Mouse (Mus musculus): ENCODE measurements around the gene Omg. TPM values are rescaled to one million over a fixed set of nuclear protein-coding genes. Genes with fewer than 3 reads are reported as not detected.

Omg gene
- polyA plus RNA-seq, 1 experiment from 2014 or later: 0.08 TPM

- WGBS: 75% methylated on average over 1 of the region's 1 CpGs
- ATAC-seq (replicated peaks; ENCODE audit: extremely low read depth, insufficient read depth, low FRiP score): no peak
- Histone ChIP-seq H3K4me1 (ENCODE audit: control insufficient read depth, insufficient read depth, low read length) (peaks cover 10% of the 10 kb centered on the region), H3K36me3 (ENCODE audit: control insufficient read depth, insufficient read depth) (no peaks in the 10 kb centered on the region; the same call in 1 of the 2 replicates), H3K4me2 (ENCODE audit: low read depth, low read length) (no peak overlapping the region), H3K9ac (ENCODE audit: low read length) (no peak overlapping the region), H3K27ac (ENCODE audit: low read length) (no peak overlapping the region), H3K4me3 (ENCODE audit: low read length) (0 out of 2 replicates have a peak overlapping the region, but pooled peaks have one; percentile 8), H3K9me3 (replicated peaks; ENCODE audit: control insufficient read depth, low read length) (no peaks in the 10 kb centered on the region), H3K27me3 (ENCODE audit: control insufficient read depth, insufficient read depth, low read length) (no peaks in the 10 kb centered on the region)
Observed at GRCm38 (mm10) chr11:79522944-79523343, 19.1 kb upstream of the Omg start.

DNA sequence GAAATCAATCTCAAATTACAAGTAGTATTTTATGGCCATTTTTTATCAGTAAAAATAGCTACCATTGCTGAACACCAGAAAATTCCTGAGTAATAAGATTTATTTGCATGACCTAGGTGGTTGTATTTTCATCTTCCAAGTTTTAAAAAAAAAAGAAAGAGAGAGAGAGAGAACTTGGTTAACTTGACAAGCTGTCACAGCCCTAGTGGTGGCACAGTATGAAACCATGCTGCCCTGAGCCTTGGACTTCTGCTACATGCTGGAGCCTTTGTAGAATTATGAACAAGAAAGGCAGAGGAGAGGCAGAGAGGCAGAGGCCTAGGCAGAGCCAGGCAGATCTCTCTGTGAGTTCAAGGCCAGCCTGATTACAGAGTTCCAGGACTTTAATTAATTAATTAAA, 18.0 kb upstream of the Omg start:
- no peak overlapping the region for H3K4me3 ChIP-seq (ENCODE audit: low read length)
- ATAC-seq (replicated peaks; ENCODE audit: extremely low read depth, insufficient read depth, low FRiP score): no peak
- no peaks in the 10 kb centered on the region for H3K9me3 ChIP-seq (replicated peaks; ENCODE audit: control insufficient read depth, low read length)
- H3K27ac ChIP-seq (ENCODE audit: low read length): no peak overlapping the region
- no peak overlapping the region for H3K9ac ChIP-seq (ENCODE audit: low read length)
- no peaks in the 10 kb centered on the region for H3K36me3 ChIP-seq (ENCODE audit: control insufficient read depth, insufficient read depth)
- no peak overlapping the region for H3K4me2 ChIP-seq (ENCODE audit: low read depth, low read length)
- H3K27me3 ChIP-seq (ENCODE audit: control insufficient read depth, insufficient read depth, low read length): no peaks in the 10 kb centered on the region
- peaks cover 5% of the 10 kb centered on the region for H3K4me1 ChIP-seq (ENCODE audit: control insufficient read depth, insufficient read depth, low read length)

DNA sequence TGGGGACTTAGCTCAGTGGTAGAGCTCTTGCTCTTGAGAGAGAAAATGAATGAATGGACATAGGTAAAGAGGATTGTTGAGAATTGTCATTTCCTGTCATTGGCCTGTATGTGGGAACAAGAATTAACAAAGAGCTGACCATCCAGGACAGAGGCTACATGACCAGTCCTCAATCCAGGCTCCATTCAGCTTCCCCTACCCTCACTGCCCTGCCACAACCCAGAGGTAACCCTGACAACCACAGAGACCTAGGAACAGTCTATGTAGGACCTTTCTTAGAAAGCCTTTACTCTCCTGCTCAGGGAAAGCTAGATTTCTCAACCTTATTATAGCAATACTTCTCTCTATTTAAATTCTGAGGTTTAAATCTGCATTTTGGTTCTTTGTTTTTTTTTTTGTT, 16.9 kb upstream of the Omg start:
- Histone ChIP-seq H3K4me2 (ENCODE audit: low read depth, low read length) (no peak overlapping the region), H3K27ac (ENCODE audit: low read length) (no peak overlapping the region), H3K9me3 (replicated peaks; ENCODE audit: control insufficient read depth, low read length) (no peaks in the 10 kb centered on the region), H3K9ac (ENCODE audit: low read length) (no peak overlapping the region), H3K4me3 (ENCODE audit: low read length) (no peak overlapping the region), H3K36me3 (ENCODE audit: control insufficient read depth, insufficient read depth) (no peaks in the 10 kb centered on the region), H3K27me3 (ENCODE audit: control insufficient read depth, insufficient read depth, low read length) (no peaks in the 10 kb centered on the region), H3K4me1 (ENCODE audit: control insufficient read depth, insufficient read depth, low read length) (no peaks in the 10 kb centered on the region)
- no peak for ATAC-seq (replicated peaks; ENCODE audit: extremely low read depth, insufficient read depth, low FRiP score)

- Histone ChIP-seq H3K9ac (ENCODE audit: low read length) (no peak overlapping the region), H3K27ac (ENCODE audit: low read length) (no peak overlapping the region), H3K4me1 (ENCODE audit: control insufficient read depth, insufficient read depth, low read length) (no peaks in the 10 kb centered on the region), H3K27me3 (ENCODE audit: control insufficient read depth, insufficient read depth, low read length) (no peaks in the 10 kb centered on the region), H3K4me3 (ENCODE audit: low read length) (no peak overlapping the region), H3K9me3 (replicated peaks; ENCODE audit: control insufficient read depth, low read length) (no peaks in the 10 kb centered on the region), H3K36me3 (ENCODE audit: control insufficient read depth, insufficient read depth) (0 out of 2 replicates have a peak, but pooled peaks cover 2% of the 10 kb centered on the region), H3K4me2 (ENCODE audit: low read depth, low read length) (no peak overlapping the region)
- WGBS: 62% methylated on average over 1 of the region's 1 CpGs
- ATAC-seq (replicated peaks; ENCODE audit: extremely low read depth, insufficient read depth, low FRiP score): no peak
Observed at GRCm38 (mm10) chr11:79519878-79520291, 16.0 kb upstream of the Omg start.

DNA sequence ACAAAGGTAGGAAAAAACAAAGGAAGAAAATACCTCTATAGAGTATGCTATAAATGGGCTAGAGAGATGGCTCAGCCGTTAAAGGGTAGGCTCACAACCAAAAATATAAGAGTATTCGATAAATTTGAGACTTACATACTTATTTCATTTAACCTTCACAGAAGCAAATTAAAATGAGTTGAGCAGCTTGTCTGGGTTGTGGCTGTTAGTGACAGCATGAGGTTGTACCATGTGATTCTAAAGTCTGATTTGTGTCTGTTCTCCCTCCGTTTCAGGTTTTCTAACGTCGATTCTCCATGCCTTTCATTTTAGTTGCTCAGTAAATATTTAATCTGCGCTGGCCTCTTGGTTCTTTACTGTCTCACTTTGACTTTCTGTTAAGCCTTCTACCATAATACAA, 15.4 kb upstream of the Omg start:
- WGBS: 84% methylated on average over 6 of the region's 6 CpGs
- Histone ChIP-seq H3K27ac (ENCODE audit: low read length) (no peak overlapping the region), H3K36me3 (ENCODE audit: control insufficient read depth, insufficient read depth) (0 out of 2 replicates have a peak, but pooled peaks cover 2% of the 10 kb centered on the region), H3K4me1 (ENCODE audit: control insufficient read depth, insufficient read depth, low read length) (no peaks in the 10 kb centered on the region), H3K9me3 (replicated peaks; ENCODE audit: control insufficient read depth, low read length) (no peaks in the 10 kb centered on the region), H3K9ac (ENCODE audit: low read length) (no peak overlapping the region), H3K27me3 (ENCODE audit: control insufficient read depth, insufficient read depth, low read length) (no peaks in the 10 kb centered on the region), H3K4me3 (ENCODE audit: low read length) (no peak overlapping the region), H3K4me2 (ENCODE audit: low read depth, low read length) (no peak overlapping the region)
- ATAC-seq (replicated peaks; ENCODE audit: extremely low read depth, insufficient read depth, low FRiP score): no peak

- Histone ChIP-seq H3K4me2 (ENCODE audit: low read depth, low read length) (no peak overlapping the region), H3K9me3 (replicated peaks; ENCODE audit: control insufficient read depth, low read length) (no peaks in the 10 kb centered on the region), H3K36me3 (ENCODE audit: control insufficient read depth, insufficient read depth) (0 out of 2 replicates have a peak, but pooled peaks cover 2% of the 10 kb centered on the region), H3K9ac (ENCODE audit: low read length) (no peak overlapping the region), H3K4me3 (ENCODE audit: low read length) (no peak overlapping the region), H3K27ac (ENCODE audit: low read length) (no peak overlapping the region), H3K27me3 (ENCODE audit: control insufficient read depth, insufficient read depth, low read length) (no peaks in the 10 kb centered on the region), H3K4me1 (ENCODE audit: control insufficient read depth, insufficient read depth, low read length) (no peaks in the 10 kb centered on the region)
- no peak for ATAC-seq (replicated peaks; ENCODE audit: extremely low read depth, insufficient read depth, low FRiP score)
- 96% methylated on average over 2 of the region's 2 CpGs for WGBS
Observed at GRCm38 (mm10) chr11:79515798-79516197, 11.9 kb upstream of the Omg start.

- H3K4me3 ChIP-seq (ENCODE audit: low read length): no peak overlapping the region
- H3K4me1 ChIP-seq (ENCODE audit: control insufficient read depth, insufficient read depth, low read length): no peaks in the 10 kb centered on the region
- 0 out of 2 replicates have a peak, but pooled peaks cover 2% of the 10 kb centered on the region for H3K36me3 ChIP-seq (ENCODE audit: control insufficient read depth, insufficient read depth)
- H3K9me3 ChIP-seq (replicated peaks; ENCODE audit: control insufficient read depth, low read length): no peaks in the 10 kb centered on the region
- ATAC-seq (replicated peaks; ENCODE audit: extremely low read depth, insufficient read depth, low FRiP score): no peak
- H3K4me2 ChIP-seq (ENCODE audit: low read depth, low read length): no peak overlapping the region
- no peak overlapping the region for H3K27ac ChIP-seq (ENCODE audit: low read length)
- no peak overlapping the region for H3K9ac ChIP-seq (ENCODE audit: low read length)
- no peaks in the 10 kb centered on the region for H3K27me3 ChIP-seq (ENCODE audit: control insufficient read depth, insufficient read depth, low read length)
- WGBS: 69% methylated on average over 6 of the region's 6 CpGs
Observed at GRCm38 (mm10) chr11:79515331-79515730, 11.4 kb upstream of the Omg start.

DNA sequence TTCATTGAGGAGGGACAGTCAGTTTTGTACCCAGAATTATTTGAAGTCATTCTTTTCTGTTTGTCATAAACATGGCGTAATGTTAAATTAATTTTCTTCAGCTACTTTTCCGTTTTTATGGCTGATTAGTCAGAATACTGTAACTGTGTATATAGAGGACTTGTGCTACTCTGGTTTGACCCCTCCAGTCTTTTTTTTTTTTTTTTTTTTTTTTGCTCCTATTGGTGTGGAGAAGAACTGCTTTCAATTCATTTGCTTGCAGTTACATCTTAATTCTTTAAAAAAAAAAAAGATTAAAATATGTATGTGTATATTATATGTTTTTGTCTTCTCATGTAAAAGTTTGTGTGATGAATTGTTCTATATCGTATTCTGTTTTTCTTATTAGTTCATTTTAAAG, 8.1 kb upstream of the Omg start:
- 88% methylated on average over 3 of the region's 3 CpGs for WGBS
- H3K9ac ChIP-seq (ENCODE audit: low read length): no peak overlapping the region
- no peak overlapping the region for H3K27ac ChIP-seq (ENCODE audit: low read length)
- ATAC-seq (replicated peaks; ENCODE audit: extremely low read depth, insufficient read depth, low FRiP score): no peak
- H3K9me3 ChIP-seq (replicated peaks; ENCODE audit: control insufficient read depth, low read length): no peaks in the 10 kb centered on the region
- H3K4me2 ChIP-seq (ENCODE audit: low read depth, low read length): no peak overlapping the region
- no peaks in the 10 kb centered on the region for H3K4me1 ChIP-seq (ENCODE audit: control insufficient read depth, insufficient read depth, low read length)
- H3K27me3 ChIP-seq (ENCODE audit: control insufficient read depth, insufficient read depth, low read length): no peaks in the 10 kb centered on the region
- 0 out of 2 replicates have a peak, but pooled peaks cover 2% of the 10 kb centered on the region for H3K36me3 ChIP-seq (ENCODE audit: control insufficient read depth, insufficient read depth)
- H3K4me3 ChIP-seq (ENCODE audit: low read length): no peak overlapping the region

DNA sequence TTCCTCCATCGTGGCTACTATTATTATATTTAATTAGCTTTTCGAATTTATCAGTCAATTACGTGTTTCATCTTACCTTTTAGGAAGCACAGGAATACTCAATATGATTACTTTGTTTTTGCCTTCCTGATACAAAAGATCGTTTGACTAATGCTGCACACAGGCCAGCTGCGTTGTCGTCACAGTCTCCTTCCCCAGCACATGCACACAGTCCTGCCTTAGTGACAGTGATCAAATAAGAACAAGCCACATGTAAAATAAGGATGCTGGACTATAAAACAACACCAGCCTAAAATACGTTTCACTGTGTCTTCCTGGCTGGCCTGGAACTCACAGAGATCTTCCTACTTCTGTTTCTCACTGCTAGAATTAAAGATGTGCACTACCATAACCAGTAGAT, 622 bp upstream of the Omg start:
- 87% methylated on average over 7 of the region's 7 CpGs for WGBS
- Histone ChIP-seq H3K4me1 (ENCODE audit: control insufficient read depth, insufficient read depth, low read length) (no peaks in the 10 kb centered on the region), H3K9ac (ENCODE audit: low read length) (no peak overlapping the region), H3K27ac (ENCODE audit: low read length) (no peak overlapping the region), H3K36me3 (ENCODE audit: control insufficient read depth, insufficient read depth) (no peaks in the 10 kb centered on the region), H3K27me3 (ENCODE audit: control insufficient read depth, insufficient read depth, low read length) (no peaks in the 10 kb centered on the region), H3K9me3 (replicated peaks; ENCODE audit: control insufficient read depth, low read length) (no peaks in the 10 kb centered on the region), H3K4me3 (ENCODE audit: low read length) (no peak overlapping the region), H3K4me2 (ENCODE audit: low read depth, low read length) (no peak overlapping the region)
- no peak for ATAC-seq (replicated peaks; ENCODE audit: extremely low read depth, insufficient read depth, low FRiP score)

- ATAC-seq (replicated peaks; ENCODE audit: extremely low read depth, insufficient read depth, low FRiP score): no peak
- Histone ChIP-seq H3K9me3 (replicated peaks; ENCODE audit: control insufficient read depth, low read length) (no peaks in the 10 kb centered on the region), H3K9ac (ENCODE audit: low read length) (no peak overlapping the region), H3K36me3 (ENCODE audit: control insufficient read depth, insufficient read depth) (no peaks in the 10 kb centered on the region), H3K27me3 (ENCODE audit: control insufficient read depth, insufficient read depth, low read length) (no peaks in the 10 kb centered on the region), H3K4me1 (ENCODE audit: control insufficient read depth, insufficient read depth, low read length) (no peaks in the 10 kb centered on the region), H3K4me2 (ENCODE audit: low read depth, low read length) (no peak overlapping the region), H3K4me3 (ENCODE audit: low read length) (no peak overlapping the region), H3K27ac (ENCODE audit: low read length) (no peak overlapping the region)
- 75% methylated on average over 2 of the region's 2 CpGs for WGBS
Observed at GRCm38 (mm10) chr11:79502917-79503316, 967 bp downstream of the Omg start.

Measured in heart, embryonic 16.5 days (tissue).